Mouse (Mus musculus) CH12.LX (cell line): ENCODE results near the gene Usp13. TPM values are rescaled to one million over a fixed set of nuclear protein-coding genes. Genes with fewer than 3 reads are reported as not detected.

ENCODE experiments used
- DNase-seq: peaks from one replicate; pipeline ENCODE4 v3.0.0-alpha.2; 2013; ENCODE audit errors: extremely low read depth
- H3K27ac ChIP-seq: 2 replicates; pipeline ENCODE4 v1.5.1; 2012; ENCODE audit warnings: low read depth, mild to moderate bottlenecking, control low read depth, moderate library complexity; ENCODE audit not compliant: insufficient read depth
- H3K27me3 ChIP-seq: replicated peaks from 2 replicates; pipeline ENCODE3; 2012; ENCODE audit warnings: inconsistent platforms
- H3K36me3 ChIP-seq, 2 experiments: replicated peaks in 1 of 2; 2 replicates each; pipeline versions ENCODE3 to v1.6.1; 2012; ENCODE audit warnings: inconsistent platforms in 1 of 2, low read length in 1 of 2, mild to moderate bottlenecking in 1 of 2, mixed read lengths in 1 of 2, moderate library complexity in 1 of 2; ENCODE audit not compliant: control insufficient read depth in 1 of 2, insufficient read depth in 1 of 2
- H3K4me1 ChIP-seq, 2 experiments: 2 replicates each; pipeline ENCODE4 v1.6.1; 2012; ENCODE audit warnings: inconsistent platforms in 1 of 2, moderate library complexity in 1 of 2; ENCODE audit not compliant: insufficient read depth in 2 of 2, control insufficient read depth in 1 of 2
- H3K4me2 ChIP-seq: 2 replicates; pipeline ENCODE4 v1.6.1; 2012; ENCODE audit warnings: low read depth, mild to moderate bottlenecking, control low read depth; ENCODE audit not compliant: poor library complexity, insufficient read depth, severe bottlenecking
- H3K4me3 ChIP-seq, 3 experiments: fragments of 150-350 bp in 1 of 3; sonication (generic) in 1 of 3; replicated peaks in 1 of 3; 2 replicates each; pipeline versions ENCODE3 to v1.5.1; 2011 to 2012; ENCODE audit warnings: low read depth in 2 of 3, low read length in 2 of 3, mild to moderate bottlenecking in 2 of 3, moderate library complexity in 2 of 3, control low read depth in 1 of 3, improper control_type of control experiment in 1 of 3, inconsistent platforms in 1 of 3, mixed read lengths in 1 of 3; ENCODE audit not compliant: poor library complexity in 1 of 3
- H3K79me2 ChIP-seq: replicated peaks from 2 replicates; pipeline ENCODE4 v1.6.1; 2012; ENCODE audit warnings: mild to moderate bottlenecking, moderate library complexity; ENCODE audit not compliant: control insufficient read depth, poor library complexity, insufficient read depth, severe bottlenecking; ENCODE audit errors: extremely low read depth
- H3K9ac ChIP-seq: 2 replicates; pipeline ENCODE4 v1.6.1; 2012; ENCODE audit warnings: low read depth, mild to moderate bottlenecking, control low read depth, moderate library complexity; ENCODE audit not compliant: insufficient read depth
- H3K9me3 ChIP-seq: replicated peaks from 2 replicates; pipeline ENCODE3; 2012; ENCODE audit warnings: low read length, inconsistent platforms, mixed read lengths
- ELF1 ChIP-seq: IDR thresholded peaks from 2 replicates; pipeline ENCODE4 v1.6.1; 2014; ENCODE audit warnings: low read depth, mild to moderate bottlenecking, inconsistent platforms, low read length, improper control_type of control experiment
- EP300 ChIP-seq: IDR thresholded peaks from 2 replicates; pipeline ENCODE4 v1.6.1; 2011; ENCODE audit warnings: low read length, improper control_type of control experiment
- ETS1 ChIP-seq: conservative IDR thresholded peaks from 2 replicates; pipeline ENCODE4 v1.6.1; 2012; ENCODE audit warnings: low read depth, mild to moderate bottlenecking, inconsistent platforms, low read length, improper control_type of control experiment, moderate library complexity
- GABPA ChIP-seq: IDR thresholded peaks from 2 replicates; pipeline ENCODE4 v1.6.1; 2012; ENCODE audit warnings: low read depth, low read length, improper control_type of control experiment, inconsistent platforms; ENCODE audit not compliant: insufficient replicate concordance
- IRF4 ChIP-seq: IDR thresholded peaks from 2 replicates; pipeline ENCODE4 v1.6.1; 2014; ENCODE audit warnings: low read depth, mild to moderate bottlenecking, inconsistent platforms, low read length, improper control_type of control experiment
- JUN ChIP-seq: IDR thresholded peaks from 2 replicates; pipeline ENCODE4 v1.6.1; 2011; ENCODE audit warnings: low read depth, mild to moderate bottlenecking, low read length, improper control_type of control experiment, moderate library complexity; ENCODE audit not compliant: insufficient read depth
- MAZ ChIP-seq: IDR thresholded peaks from 2 replicates; pipeline ENCODE4 v1.6.1; 2012; ENCODE audit warnings: low read depth, mild to moderate bottlenecking, inconsistent platforms, low read length, improper control_type of control experiment, moderate library complexity
- MYC ChIP-seq: IDR thresholded peaks from 2 replicates; pipeline ENCODE4 v1.6.1; 2011; ENCODE audit warnings: low read depth, mild to moderate bottlenecking, improper control_type of control experiment, low read length
- POLR2A ChIP-seq: IDR thresholded peaks from 2 replicates; pipeline ENCODE4 v1.6.1; 2011; ENCODE audit warnings: low read depth, mild to moderate bottlenecking, improper control_type of control experiment, low read length
- POLR2AphosphoS2 ChIP-seq: IDR thresholded peaks from 2 replicates; pipeline ENCODE4 v1.6.1; 2011; ENCODE audit warnings: low read depth, low read length, improper control_type of control experiment
- USF1 ChIP-seq: IDR thresholded peaks from 2 replicates; pipeline ENCODE4 v1.6.1; 2014; ENCODE audit warnings: low read depth, mild to moderate bottlenecking, inconsistent platforms, low read length, improper control_type of control experiment
- USF2 ChIP-seq: conservative IDR thresholded peaks from 2 replicates; pipeline ENCODE4 v1.6.1; 2011; ENCODE audit warnings: low read depth, low read length, improper control_type of control experiment
- ZC3H11A ChIP-seq: IDR thresholded peaks from 2 replicates; pipeline ENCODE4 v1.6.1; 2012; ENCODE audit warnings: low read depth, mild to moderate bottlenecking, inconsistent platforms, low read length, improper control_type of control experiment
- ZKSCAN1 ChIP-seq: IDR thresholded peaks from 2 replicates; pipeline ENCODE4 v1.6.1; 2012; ENCODE audit warnings: low read depth, inconsistent platforms, low read length, improper control_type of control experiment, borderline replicate concordance
- ZNF384 ChIP-seq: IDR thresholded peaks from 2 replicates; pipeline ENCODE4 v1.6.1; 2012; ENCODE audit warnings: low read depth, low read length, improper control_type of control experiment, inconsistent platforms
- dilution Hi-C: fragments of 300-500 bp; cut with MboI; formaldehyde crosslinking; loops from 2 replicates; pipeline ENCODE4 v1.14.3; 2020; ENCODE audit warnings: low sequenced_read_pairs; ENCODE audit not compliant: extremely low pct_unique_long_range_greater_than_20kb, extremely low pct_ligation_motif_present
- in situ Hi-C: fragments of 300-500 bp; cut with MboI; formaldehyde crosslinking; loops from 3 replicates; pipeline ENCODE4 v1.14.3; 2019; ENCODE audit warnings: low sequenced_read_pairs, low pct_ligation_motif_present, low pct_unique_long_range_greater_than_20kb, mixed read lengths
- polyA plus RNA-seq: library from polyadenylated mRNA; unstranded; fragments of >175 nt; gene quantifications from 2 replicates; pipeline ENCODE4 v1.2.1, GENCODE M21; 2012; ENCODE audit warnings: low read depth; ENCODE audit not compliant: insufficient read length
- total RNA-seq, 2 experiments: library from RNA; depleted of rRNA; stranded (reverse); fragments of 300-350 nt in 1 of 2; fragments of >200 nt in 1 of 2; gene quantifications; 2 replicates each; pipeline ENCODE4 v1.2.3; 2012 to 2014

Usp13 gene
- total and polyA plus RNA-seq, 3 experiments: not detected

DNA sequence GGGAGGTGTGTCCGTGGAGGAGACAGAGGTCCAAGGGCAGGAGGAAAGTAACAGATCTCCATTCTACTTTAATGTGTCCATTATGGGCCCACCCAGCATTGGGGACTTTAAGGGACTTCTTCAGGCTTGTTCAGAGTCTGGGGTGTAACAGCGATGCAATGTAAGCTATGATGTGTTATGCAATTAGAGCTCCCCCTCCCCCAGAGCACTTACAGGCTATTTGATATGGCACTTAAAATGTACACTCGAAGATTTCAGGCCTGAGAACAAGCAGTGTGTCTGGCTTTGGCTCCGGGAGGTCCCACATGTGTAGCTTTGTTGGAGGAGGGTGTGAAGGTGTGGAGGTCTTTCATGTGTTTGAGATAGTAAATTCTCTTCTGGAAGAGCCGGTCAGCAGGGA, 7.6 kb downstream of the Usp13 start:
- DNase-seq: no peak
- Histone ChIP-seq H3K9me3 (no peaks in the 10 kb centered on the region), H3K27me3 (no peaks in the 10 kb centered on the region), H3K4me1 (no peaks in the 10 kb centered on the region), H3K4me2 (no peak overlapping the region), H3K79me2 (no peaks in the 10 kb centered on the region), H3K9ac (no peak overlapping the region), H3K27ac (no peak overlapping the region), H3K36me3 (no peaks in the 10 kb centered on the region), H3K4me3 (no peak overlapping the region)
- in situ Hi-C loops (no loop called here), dilution Hi-C loops (no loop called here)
- TF ChIP-seq ELF1 (no peak), MYC (no peak), IRF4 (no peak), MAZ (no peak), ZC3H11A (no peak), EP300 (no peak), GABPA (no peak), JUN (no peak), ZKSCAN1 (no peak)

DNA sequence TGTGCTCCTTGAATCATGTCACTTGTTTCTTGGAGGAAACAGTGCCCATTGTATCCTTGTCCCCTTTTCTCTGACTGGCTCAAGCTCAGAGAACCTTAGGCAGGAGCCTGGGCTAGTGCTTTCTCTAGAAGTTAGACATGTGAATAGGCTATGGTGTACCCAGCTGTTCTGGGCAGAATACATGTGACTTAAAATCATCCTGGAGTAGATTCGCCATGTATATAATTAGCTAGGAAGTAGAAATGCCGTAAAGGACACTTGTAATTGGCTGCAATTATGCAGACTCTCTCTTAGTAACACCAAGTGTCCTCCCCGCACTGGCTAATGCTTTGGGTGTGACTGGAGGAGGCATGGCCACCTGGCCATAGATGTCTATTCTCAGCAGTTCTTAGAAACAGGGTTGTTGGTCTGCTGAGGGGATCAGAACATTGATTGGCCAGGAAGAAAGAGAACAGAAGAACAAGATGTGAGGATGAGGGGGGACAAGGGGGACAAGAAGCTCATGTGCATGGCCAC, 8.7 kb downstream of the Usp13 start:
- TF ChIP-seq ELF1: no peak
- no peak for TF ChIP-seq POLR2AphosphoS2
- TF ChIP-seq USF1: no peak
- TF ChIP-seq ZKSCAN1: no peak
- TF ChIP-seq, all 38 proteins: peak for 0
- no peaks in the 10 kb centered on the region for H3K9me3 ChIP-seq
- in situ Hi-C loops: no loop called here
- H3K79me2 ChIP-seq: no peaks in the 10 kb centered on the region
- H3K4me1 ChIP-seq: no peaks in the 10 kb centered on the region
- no peak overlapping the region for H3K9ac ChIP-seq
- no peak overlapping the region for H3K27ac ChIP-seq
- no peak for DNase-seq
- no peak overlapping the region for H3K4me3 ChIP-seq
- dilution Hi-C loops: no loop called here
- H3K36me3 ChIP-seq: no peaks in the 10 kb centered on the region
- H3K27me3 ChIP-seq: no peaks in the 10 kb centered on the region
- no peak overlapping the region for H3K4me2 ChIP-seq

DNA sequence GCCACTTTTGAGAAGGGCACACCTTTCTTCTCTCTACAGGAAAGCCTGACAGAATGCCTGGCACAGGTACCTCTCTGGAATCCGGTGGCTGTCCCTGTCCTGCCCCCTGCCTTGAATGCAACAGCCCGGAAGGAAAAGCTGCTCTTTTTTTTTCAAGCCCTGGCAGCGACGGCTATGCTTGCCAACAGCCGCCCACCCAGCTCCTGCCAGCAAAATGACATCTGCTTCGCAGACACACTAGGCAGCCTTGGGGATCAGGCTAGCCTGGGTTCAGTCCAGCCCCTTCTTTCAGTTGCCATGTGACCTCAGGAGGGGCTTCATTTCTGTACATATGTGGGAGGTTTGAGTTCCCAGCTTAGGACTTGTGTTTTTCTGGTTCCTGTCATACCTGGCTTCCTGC, 9.4 kb downstream of the Usp13 start:
- TF ChIP-seq ZNF384 (no peak), POLR2A (no peak), ETS1 (no peak), USF2 (no peak), ZC3H11A (no peak), ZKSCAN1 (no peak), USF1 (no peak), GABPA (no peak)
- in situ Hi-C loops (no loop called here), dilution Hi-C loops (no loop called here)
- H3K27me3 ChIP-seq: no peaks in the 10 kb centered on the region
- H3K9ac ChIP-seq: no peak overlapping the region
- no peak for DNase-seq
- H3K4me3 ChIP-seq: no peak overlapping the region
- H3K4me2 ChIP-seq: no peak overlapping the region
- H3K4me1 ChIP-seq: no peaks in the 10 kb centered on the region
- no peaks in the 10 kb centered on the region for H3K9me3 ChIP-seq
- H3K27ac ChIP-seq: no peak overlapping the region
- no peaks in the 10 kb centered on the region for H3K36me3 ChIP-seq
- H3K79me2 ChIP-seq: no peaks in the 10 kb centered on the region
